Mouse (Mus musculus): ENCODE data around the gene Cmtm8. TPM values are rescaled to one million over a fixed set of nuclear protein-coding genes. Genes with fewer than 3 reads are reported as not detected.

Cmtm8 gene
- total RNA-seq, 2 experiments from 2014 or later, result 2.1 to 2.5 TPM

Other genes with a start within 250 kb of the Cmtm8 start
- 10 to 100 TPM; 50.8 to 52.2 TPM for gene Cnot10, start 204.0 kb downstream of the Cmtm8 start, total RNA-seq (2021)
- 100 to 1,000 TPM; 110 to 118 TPM for gene Dync1li1, start 155.4 kb downstream of the Cmtm8 start, total RNA-seq (2021)
- 10 to 100 TPM; 24.5 to 25.5 TPM for gene Cmtm6, start 113.0 kb downstream of the Cmtm8 start, total RNA-seq (2021)
- gene Cmtm7, start 62.3 kb downstream of the Cmtm8 start, total RNA-seq (2021), result 1 to 10 TPM; 4.1 to 5.3 TPM
- gene Gpd1l, start 89.8 kb upstream of the Cmtm8 start, total RNA-seq (2021), result 100 to 1,000 TPM; 106 to 108 TPM
- 10 to 100 TPM; 55.7 to 56.3 TPM for gene Osbpl10, start 134.4 kb upstream of the Cmtm8 start, total RNA-seq (2021)
- 10 to 100 TPM; 26.6 to 33.7 TPM for gene Rps27rt, start 138.6 kb upstream of the Cmtm8 start, total RNA-seq (2021)